Mouse (Mus musculus): ENCODE measurements around the gene Pcgf3.
"Not testable (repeated sequence)": the region's sequence is repeated elsewhere in the genome, so short reads cannot be mapped to it uniquely, and the experiment has no call there.

The Pcgf3 gene

GRCm38 (mm10) chr5:108465131-108465891, 4.3 kb downstream of the Pcgf3 start:
- in situ Hi-C loops (cut with MboI; ENCODE audit: low pct_unique_long_range_greater_than_20kb in 1 of 2, low sequenced_read_pairs in 2 of 2, unreplicated experiment in 1 of 2) = no loop called here

GRCm38 (mm10) chr5:108466647-108467046, 5.6 kb downstream of the Pcgf3 start:
- in situ Hi-C loops (cut with MboI; ENCODE audit: low pct_unique_long_range_greater_than_20kb in 1 of 2, low sequenced_read_pairs in 2 of 2, unreplicated experiment in 1 of 2) = no loop called here

- in situ Hi-C loops (cut with MboI; ENCODE audit: low pct_unique_long_range_greater_than_20kb in 1 of 2, low sequenced_read_pairs in 2 of 2, unreplicated experiment in 1 of 2) = no loop called here
Measured at GRCm38 (mm10) chr5:108469617-108470016, 8.6 kb downstream of the Pcgf3 start.

GRCm38 (mm10) chr5:108473737-108474136, 12.7 kb downstream of the Pcgf3 start:
- in situ Hi-C loops (cut with MboI; ENCODE audit: low pct_unique_long_range_greater_than_20kb in 1 of 2, low sequenced_read_pairs in 2 of 2, unreplicated experiment in 1 of 2) = no loop called here

- in situ Hi-C loops (cut with MboI; ENCODE audit: low pct_unique_long_range_greater_than_20kb in 1 of 2, low sequenced_read_pairs in 2 of 2, unreplicated experiment in 1 of 2) = no loop called here
Measured at GRCm38 (mm10) chr5:108475977-108476376, 14.9 kb downstream of the Pcgf3 start.

GRCm38 (mm10) chr5:108483006-108483405, 22.0 kb downstream of the Pcgf3 start:
- in situ Hi-C loops (cut with MboI; ENCODE audit: low pct_unique_long_range_greater_than_20kb in 1 of 2, low sequenced_read_pairs in 2 of 2, unreplicated experiment in 1 of 2) = no loop called here

GRCm38 (mm10) chr5:108485239-108485638, 24.2 kb downstream of the Pcgf3 start:
- in situ Hi-C loops (cut with MboI; ENCODE audit: low pct_unique_long_range_greater_than_20kb in 1 of 2, low sequenced_read_pairs in 2 of 2, unreplicated experiment in 1 of 2) = no loop called here

- in situ Hi-C loops (cut with MboI; ENCODE audit: low pct_unique_long_range_greater_than_20kb in 1 of 2, low sequenced_read_pairs in 2 of 2, unreplicated experiment in 1 of 2) = not testable (repeated sequence)
Measured at GRCm38 (mm10) chr5:108486148-108486547, 25.1 kb downstream of the Pcgf3 start.

GRCm38 (mm10) chr5:108501573-108501972, 40.5 kb downstream of the Pcgf3 start:
- in situ Hi-C loops (cut with MboI; ENCODE audit: low pct_unique_long_range_greater_than_20kb in 1 of 2, low sequenced_read_pairs in 2 of 2, unreplicated experiment in 1 of 2) = no loop called here

GRCm38 (mm10) chr5:108502286-108502685, 41.3 kb downstream of the Pcgf3 start:
- in situ Hi-C loops (cut with MboI; ENCODE audit: low pct_unique_long_range_greater_than_20kb in 1 of 2, low sequenced_read_pairs in 2 of 2, unreplicated experiment in 1 of 2) = no loop called here

- in situ Hi-C loops (cut with MboI; ENCODE audit: low pct_unique_long_range_greater_than_20kb in 1 of 2, low sequenced_read_pairs in 2 of 2, unreplicated experiment in 1 of 2) = no loop called here
Measured at GRCm38 (mm10) chr5:108515581-108516361, 54.7 kb downstream of the Pcgf3 start.

GRCm38 (mm10) chr5:108516655-108517054, 55.6 kb downstream of the Pcgf3 start:
- in situ Hi-C loops (cut with MboI; ENCODE audit: low pct_unique_long_range_greater_than_20kb in 1 of 2, low sequenced_read_pairs in 2 of 2, unreplicated experiment in 1 of 2) = no loop called here

- in situ Hi-C loops (cut with MboI; ENCODE audit: low pct_unique_long_range_greater_than_20kb in 1 of 2, low sequenced_read_pairs in 2 of 2, unreplicated experiment in 1 of 2) = no loop called here
Measured at GRCm38 (mm10) chr5:108518106-108518885, 57.3 kb downstream of the Pcgf3 start.

- in situ Hi-C loops (cut with MboI; ENCODE audit: low pct_unique_long_range_greater_than_20kb in 1 of 2, low sequenced_read_pairs in 2 of 2, unreplicated experiment in 1 of 2) = no loop called here
Measured at GRCm38 (mm10) chr5:108518951-108519350, 57.9 kb downstream of the Pcgf3 start.

- in situ Hi-C loops (cut with MboI; ENCODE audit: low pct_unique_long_range_greater_than_20kb in 1 of 2, low sequenced_read_pairs in 2 of 2, unreplicated experiment in 1 of 2) = no loop called here
Measured at GRCm38 (mm10) chr5:108520153-108520552, 59.1 kb downstream of the Pcgf3 start.

- in situ Hi-C loops (cut with MboI; ENCODE audit: low pct_unique_long_range_greater_than_20kb in 1 of 2, low sequenced_read_pairs in 2 of 2, unreplicated experiment in 1 of 2) = no loop called here
Measured at GRCm38 (mm10) chr5:108521016-108521415, 60.0 kb downstream of the Pcgf3 start.

GRCm38 (mm10) chr5:108521896-108522295, 60.9 kb downstream of the Pcgf3 start:
- in situ Hi-C loops (cut with MboI; ENCODE audit: low pct_unique_long_range_greater_than_20kb in 1 of 2, low sequenced_read_pairs in 2 of 2, unreplicated experiment in 1 of 2) = no loop called here

- in situ Hi-C loops (cut with MboI; ENCODE audit: low pct_unique_long_range_greater_than_20kb in 1 of 2, low sequenced_read_pairs in 2 of 2, unreplicated experiment in 1 of 2) = no loop called here
Measured at GRCm38 (mm10) chr5:108522597-108522996, 61.6 kb downstream of the Pcgf3 start.

- in situ Hi-C loops (cut with MboI; ENCODE audit: low pct_unique_long_range_greater_than_20kb in 1 of 2, low sequenced_read_pairs in 2 of 2, unreplicated experiment in 1 of 2) = no loop called here
Measured at GRCm38 (mm10) chr5:108534188-108534587, 73.2 kb downstream of the Pcgf3 start.

Data from mouse embryonic stem cell (cell line).